Mouse (Mus musculus): ENCODE measurements around the gene S100a4. TPM values are rescaled to one million over a fixed set of nuclear protein-coding genes. Genes with fewer than 3 reads are reported as not detected.

The S100a4 gene
- polyA plus RNA-seq, 1 experiment from 2014 or later: 1.7 TPM

DNA sequence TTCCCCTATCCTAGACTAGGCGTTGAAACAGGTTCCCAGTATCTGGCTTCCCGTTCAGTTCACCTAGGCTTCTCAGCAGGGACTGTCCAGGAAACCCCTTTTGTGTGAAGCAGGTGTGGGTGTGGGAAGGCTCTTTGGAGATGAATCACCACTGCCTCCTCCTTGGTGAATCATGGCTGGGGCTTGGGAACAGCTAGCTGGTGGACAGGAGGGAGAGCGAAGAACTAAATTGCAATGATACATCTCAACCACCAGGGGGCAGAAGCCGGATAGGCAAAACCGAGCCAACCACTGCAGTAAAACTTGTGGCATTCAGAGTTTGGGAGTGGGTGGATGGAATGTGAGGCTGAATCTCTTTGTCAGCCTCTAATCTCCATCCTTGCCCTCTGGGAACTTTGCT lies 18.0 kb upstream of the S100a4 start:
- no peaks in the 10 kb centered on the region for H3K9me3 ChIP-seq (replicated peaks)
- peaks cover 3% of the 10 kb centered on the region; the same call in 1 of the 2 replicates for H3K4me1 ChIP-seq (replicated peaks)
- H3K27ac ChIP-seq (replicated peaks): no peak overlapping the region
- WGBS (ENCODE audit: insufficient replicate concordance): 29% methylated on average over 5 of the region's 5 CpGs
- no peak overlapping the region for H3K9ac ChIP-seq
- no peak for ATAC-seq (ENCODE audit: insufficient read depth)
- H3K36me3 ChIP-seq (replicated peaks): no peaks in the 10 kb centered on the region
- no peaks in the 10 kb centered on the region for H3K27me3 ChIP-seq
- no peak overlapping the region for H3K4me3 ChIP-seq (replicated peaks)
- H3K4me2 ChIP-seq: no peak overlapping the region

DNA sequence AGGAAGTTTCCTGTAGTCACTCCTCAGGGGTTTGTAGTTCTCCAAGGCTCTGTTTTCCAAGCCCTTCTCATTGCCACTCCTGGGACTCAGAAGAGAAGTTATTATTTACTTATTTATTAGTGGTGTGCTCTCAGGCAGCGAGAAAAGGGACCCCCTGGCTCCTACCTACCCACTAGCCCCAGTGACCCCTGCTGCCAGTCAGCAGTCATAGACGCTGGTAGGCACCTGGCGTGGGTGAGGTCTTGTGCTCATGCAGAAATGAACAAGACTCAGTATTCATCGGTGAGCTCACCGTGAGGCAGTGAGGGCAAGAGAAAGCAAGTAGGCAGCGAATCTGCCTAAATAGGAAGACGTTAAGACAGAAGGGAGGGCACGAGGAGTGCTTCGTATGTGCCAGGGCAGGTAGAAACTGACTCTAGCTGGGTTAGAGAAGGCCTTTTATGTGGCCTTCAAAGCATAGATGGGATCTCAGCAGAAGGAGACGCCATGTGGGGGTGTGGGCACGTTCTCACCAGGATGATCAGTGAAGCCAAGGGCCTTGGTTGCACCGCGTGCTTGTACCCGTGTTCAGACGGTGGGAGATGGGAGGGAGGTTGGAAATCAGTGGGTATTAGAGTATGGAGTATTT lies 17.4 kb upstream of the S100a4 start:
- Histone ChIP-seq H3K4me3 (replicated peaks) (no peak overlapping the region), H3K27ac (replicated peaks) (no peak overlapping the region), H3K9me3 (replicated peaks) (no peaks in the 10 kb centered on the region), H3K36me3 (replicated peaks) (no peaks in the 10 kb centered on the region), H3K4me1 (replicated peaks) (peaks cover 3% of the 10 kb centered on the region; the same call in 1 of the 2 replicates), H3K9ac (no peak overlapping the region), H3K4me2 (no peak overlapping the region), H3K27me3 (no peaks in the 10 kb centered on the region)
- 63% methylated on average over 15 of the region's 15 CpGs for WGBS (ENCODE audit: insufficient replicate concordance)
- no peak for ATAC-seq (ENCODE audit: insufficient read depth)

DNA sequence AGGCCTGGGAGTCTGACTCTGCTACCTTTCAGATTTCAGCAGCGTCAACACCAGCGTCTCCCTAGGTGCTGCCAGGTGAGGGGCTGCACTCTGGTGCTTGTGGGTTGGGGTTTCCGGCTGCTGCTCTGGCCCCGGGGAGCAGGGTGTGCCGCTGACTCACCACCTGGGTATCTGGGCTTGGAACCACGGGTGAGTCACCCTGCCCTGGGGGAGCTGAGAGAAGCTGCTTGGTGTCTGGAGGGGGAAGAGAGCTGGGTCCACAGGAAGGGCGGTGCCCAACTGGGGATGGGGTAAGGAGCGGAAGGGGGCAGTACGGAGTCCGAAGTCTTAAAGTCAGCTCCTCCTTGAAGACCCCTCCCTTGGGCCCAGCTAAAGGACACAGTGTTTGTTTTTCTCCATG lies 16.7 kb upstream of the S100a4 start:
- Histone ChIP-seq H3K36me3 (replicated peaks) (no peaks in the 10 kb centered on the region), H3K4me2 (no peak overlapping the region), H3K9ac (no peak overlapping the region), H3K27me3 (no peaks in the 10 kb centered on the region), H3K27ac (replicated peaks) (peak overlapping the region; percentile 61), H3K4me3 (replicated peaks) (no peak overlapping the region), H3K9me3 (replicated peaks) (no peaks in the 10 kb centered on the region), H3K4me1 (replicated peaks) (peaks cover 3% of the 10 kb centered on the region; the same call in 1 of the 2 replicates)
- WGBS (ENCODE audit: insufficient replicate concordance): 18% methylated on average over 10 of the region's 10 CpGs
- peak; percentile 46; the same call in 1 of the 2 replicates for ATAC-seq (ENCODE audit: insufficient read depth)

DNA sequence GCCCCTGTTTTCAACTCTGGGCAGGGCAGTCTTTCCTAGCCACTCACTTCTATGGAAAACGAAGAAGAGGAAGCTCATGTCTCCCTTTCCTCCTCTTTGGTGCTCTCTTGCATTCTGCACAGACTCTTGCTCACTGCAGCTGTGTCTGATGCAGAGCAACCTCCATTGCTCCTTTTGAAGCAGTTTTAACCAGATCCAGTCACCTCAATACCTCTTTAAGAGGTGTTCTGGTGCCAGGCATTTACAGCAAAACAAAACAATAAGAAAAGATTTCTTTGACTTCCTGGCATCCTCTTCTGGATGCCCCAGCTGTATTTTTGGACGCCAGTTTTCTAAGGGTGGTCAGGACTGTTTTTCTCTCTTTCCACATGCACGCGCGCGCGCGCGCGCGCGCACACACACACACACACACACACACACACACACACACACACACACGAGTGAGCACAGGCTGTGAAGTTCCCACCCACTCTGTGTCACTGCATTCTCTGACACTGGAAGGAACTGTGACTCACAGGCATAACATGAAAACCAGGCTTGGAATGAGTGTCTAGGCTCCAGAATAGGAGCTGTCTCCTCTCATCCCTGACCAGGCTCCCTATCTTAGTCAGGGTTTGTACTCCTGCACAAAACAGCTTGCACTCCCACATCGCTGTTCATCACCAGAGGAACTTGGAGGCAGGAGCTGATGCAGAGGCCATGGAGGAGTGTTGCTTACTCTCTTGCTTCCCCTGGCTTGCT lies 16.0 kb upstream of the S100a4 start:
- ATAC-seq (ENCODE audit: insufficient read depth): 0 out of 2 replicates have a peak, but pooled peaks have one; percentile 8
- Histone ChIP-seq H3K9ac (no peak overlapping the region), H3K4me2 (no peak overlapping the region), H3K27ac (replicated peaks) (peak overlapping the region; percentile 61), H3K9me3 (replicated peaks) (no peaks in the 10 kb centered on the region), H3K4me1 (replicated peaks) (peaks cover 3% of the 10 kb centered on the region; the same call in 1 of the 2 replicates), H3K4me3 (replicated peaks) (no peak overlapping the region), H3K27me3 (no peaks in the 10 kb centered on the region), H3K36me3 (replicated peaks) (no peaks in the 10 kb centered on the region)
- 73% methylated on average over 14 of the region's 14 CpGs for whole genome bisulfite sequencing (ENCODE audit: insufficient replicate concordance)

DNA sequence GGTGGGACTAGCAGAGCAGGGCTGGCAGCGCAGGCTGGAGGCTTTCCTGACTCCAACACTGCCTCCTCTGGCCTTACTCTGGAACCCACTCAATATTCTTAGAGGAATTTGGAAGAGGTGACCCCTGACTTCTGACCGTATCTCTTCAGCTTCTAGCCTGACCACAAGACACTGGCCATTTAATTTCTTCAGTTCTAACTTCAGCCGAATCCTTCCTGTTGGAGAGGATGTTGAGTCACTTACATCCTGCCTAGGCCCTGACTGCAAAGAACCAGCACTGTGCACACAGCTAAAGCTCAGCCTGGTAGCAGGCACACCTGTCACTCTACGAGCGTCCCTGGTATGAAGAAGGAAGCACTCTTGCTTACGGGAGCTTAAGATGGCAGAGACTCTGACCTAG lies 14.2 kb upstream of the S100a4 start:
- H3K27ac ChIP-seq (replicated peaks): peak overlapping the region; percentile 53; the same call in 1 of the 2 replicates
- 37% methylated on average over 6 of the region's 6 CpGs for WGBS (ENCODE audit: insufficient replicate concordance)
- H3K4me2 ChIP-seq: no peak overlapping the region; the same call in 1 of the 2 replicates
- H3K9me3 ChIP-seq (replicated peaks): no peaks in the 10 kb centered on the region
- H3K4me1 ChIP-seq (replicated peaks): peaks cover 3% of the 10 kb centered on the region; the same call in 1 of the 2 replicates
- no peak overlapping the region for H3K9ac ChIP-seq
- no peaks in the 10 kb centered on the region for H3K36me3 ChIP-seq (replicated peaks)
- no peak overlapping the region for H3K4me3 ChIP-seq (replicated peaks)
- no peaks in the 10 kb centered on the region for H3K27me3 ChIP-seq
- peak; percentile 50; the same call in 1 of the 2 replicates for ATAC-seq (ENCODE audit: insufficient read depth)

DNA sequence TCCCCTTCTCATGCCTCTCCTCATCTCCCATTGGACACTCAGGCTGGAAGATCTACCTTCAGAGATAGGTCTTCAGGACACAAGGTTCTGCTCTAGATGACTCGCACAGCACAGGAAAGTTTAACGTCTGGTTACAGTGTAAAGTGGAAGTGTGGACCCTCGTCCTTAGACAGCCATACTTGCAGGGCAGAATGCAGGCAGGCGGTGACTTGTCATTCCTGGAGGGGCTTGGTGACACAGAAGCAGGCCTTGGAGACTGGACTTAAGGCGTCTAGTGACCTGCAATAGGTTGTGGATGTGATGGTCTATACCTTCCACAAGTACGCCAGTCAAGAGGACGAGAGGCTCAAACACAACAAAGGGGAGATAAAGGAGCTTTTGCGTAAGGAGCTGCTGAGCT lies 13.6 kb upstream of the S100a4 start, which contains the start of gene S100a2:
TSS of gene S100a2 (plus strand) at position 301 of the 400 bp plus-strand sequence.
- Histone ChIP-seq H3K27ac (replicated peaks) (peak within 1 kb of the TSS; percentile 53; the same call in 1 of the 2 replicates), H3K4me2 (no peak within 1 kb of the TSS; the same call in 1 of the 2 replicates), H3K4me1 (replicated peaks) (peaks cover 3% of the 10 kb centered on the region; the same call in 1 of the 2 replicates), H3K4me3 (replicated peaks) (no peak within 1 kb of the TSS), H3K9me3 (replicated peaks) (no peaks in the 10 kb centered on the region), H3K36me3 (replicated peaks) (no peaks in the 10 kb centered on the region), H3K9ac (no peak within 1 kb of the TSS), H3K27me3 (no peaks in the 10 kb centered on the region)
- no peak for ATAC-seq (ENCODE audit: insufficient read depth)
- WGBS (ENCODE audit: insufficient replicate concordance): 49% methylated on average over 8 of the region's 8 CpGs

DNA sequence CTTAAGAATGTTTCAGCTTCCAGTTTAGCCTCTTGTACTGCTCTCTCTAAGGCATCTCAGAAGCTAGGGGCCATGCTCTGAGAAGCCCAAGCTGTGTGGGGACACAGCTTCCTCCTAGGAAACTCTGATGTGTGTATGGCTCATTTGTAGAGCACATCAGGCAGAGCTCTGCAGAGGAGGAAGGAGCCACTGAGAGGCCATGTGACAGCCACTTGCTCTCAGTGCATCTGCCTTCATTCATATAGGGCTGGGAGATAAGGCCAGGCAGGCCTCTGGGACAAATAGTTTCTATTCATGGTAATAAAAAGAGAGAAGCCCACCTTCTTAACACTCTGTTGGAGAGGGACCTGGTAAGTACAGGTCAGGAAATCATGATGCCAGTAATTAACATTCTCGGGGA lies 9.1 kb upstream of the S100a4 start:
- Histone ChIP-seq H3K4me1 (replicated peaks) (no peaks in the 10 kb centered on the region), H3K9ac (no peak overlapping the region), H3K36me3 (replicated peaks) (no peaks in the 10 kb centered on the region), H3K27me3 (no peaks in the 10 kb centered on the region), H3K4me3 (replicated peaks) (no peak overlapping the region), H3K27ac (replicated peaks) (no peak overlapping the region), H3K9me3 (replicated peaks) (no peaks in the 10 kb centered on the region), H3K4me2 (no peak overlapping the region)
- ATAC-seq (ENCODE audit: insufficient read depth): no peak
- 61% methylated on average over 1 of the region's 1 CpGs for WGBS (ENCODE audit: insufficient replicate concordance)

DNA sequence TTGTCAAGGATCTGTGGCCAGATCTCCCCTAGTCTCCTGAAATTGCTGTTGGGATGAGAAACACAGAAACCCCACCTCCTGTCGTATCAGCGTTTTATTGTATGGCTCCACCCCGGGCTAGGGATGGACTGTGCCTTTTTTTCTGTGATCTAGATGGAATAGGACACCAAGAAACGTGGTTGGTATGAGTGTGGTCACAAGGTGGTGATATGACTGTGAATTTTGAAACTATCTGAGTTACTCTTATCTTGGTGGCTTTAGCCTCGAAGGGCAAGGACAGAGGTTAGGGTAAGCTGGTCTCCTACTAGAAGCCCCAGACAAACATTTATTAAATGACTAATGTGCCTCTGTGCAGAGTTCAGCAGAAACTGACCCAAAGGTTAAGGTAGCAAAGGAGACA lies 8.0 kb upstream of the S100a4 start:
- no peak for ATAC-seq (ENCODE audit: insufficient read depth)
- Histone ChIP-seq H3K9ac (no peak overlapping the region), H3K4me1 (replicated peaks) (no peaks in the 10 kb centered on the region), H3K27ac (replicated peaks) (no peak overlapping the region), H3K27me3 (no peaks in the 10 kb centered on the region), H3K4me2 (no peak overlapping the region), H3K4me3 (replicated peaks) (no peak overlapping the region), H3K36me3 (replicated peaks) (no peaks in the 10 kb centered on the region), H3K9me3 (replicated peaks) (no peaks in the 10 kb centered on the region)
- 39% methylated on average over 5 of the region's 5 CpGs for WGBS (ENCODE audit: insufficient replicate concordance)

DNA sequence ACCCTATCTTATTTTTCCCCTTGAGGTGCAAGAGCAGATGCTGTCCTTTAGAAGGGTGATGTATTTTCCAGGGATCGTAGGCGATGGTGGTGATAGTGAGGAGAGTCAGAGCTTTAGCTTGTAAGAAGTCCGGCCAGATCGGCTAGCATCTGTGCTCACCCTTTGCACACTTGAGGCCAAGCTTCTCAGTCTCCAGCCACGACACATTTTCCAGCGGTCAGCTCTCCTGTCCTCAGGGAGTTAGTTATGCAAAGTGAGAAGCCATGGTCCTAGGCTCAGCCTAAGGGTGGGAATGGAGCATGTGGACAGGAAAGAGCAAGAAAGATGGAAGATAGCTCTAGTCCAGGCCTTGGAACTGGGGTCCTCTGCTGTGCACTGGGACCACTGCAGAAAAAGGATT lies 6.8 kb upstream of the S100a4 start:
- ATAC-seq (ENCODE audit: insufficient read depth): no peak
- 74% methylated on average over 6 of the region's 6 CpGs for WGBS (ENCODE audit: insufficient replicate concordance)
- Histone ChIP-seq H3K4me2 (no peak overlapping the region), H3K36me3 (replicated peaks) (no peaks in the 10 kb centered on the region), H3K27me3 (no peaks in the 10 kb centered on the region), H3K4me1 (replicated peaks) (no peaks in the 10 kb centered on the region), H3K4me3 (replicated peaks) (no peak overlapping the region), H3K9ac (no peak overlapping the region), H3K27ac (replicated peaks) (no peak overlapping the region), H3K9me3 (replicated peaks) (no peaks in the 10 kb centered on the region)

DNA sequence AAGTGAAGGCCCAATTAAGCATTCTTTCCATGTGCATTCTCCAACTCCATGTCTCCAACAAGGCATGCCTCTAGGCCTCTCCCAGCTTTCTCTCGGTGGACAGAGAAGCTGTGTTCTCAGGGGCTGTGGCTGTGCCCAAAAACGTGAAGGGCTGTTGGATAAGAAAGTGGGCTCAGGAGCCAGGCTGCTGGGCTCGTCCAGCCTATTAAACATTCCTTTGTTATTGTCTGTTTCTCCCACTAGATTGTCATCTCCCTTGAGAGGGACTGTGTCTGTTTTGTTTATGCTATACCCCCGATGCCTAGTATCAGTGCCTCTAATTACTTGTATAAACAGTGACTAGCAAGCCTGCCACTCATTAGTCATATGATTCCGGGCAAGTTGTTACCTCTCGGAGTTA lies 5.8 kb upstream of the S100a4 start:
- Histone ChIP-seq H3K4me2 (no peak overlapping the region), H3K9ac (no peak overlapping the region), H3K36me3 (replicated peaks) (no peaks in the 10 kb centered on the region), H3K4me1 (replicated peaks) (no peaks in the 10 kb centered on the region), H3K9me3 (replicated peaks) (no peaks in the 10 kb centered on the region), H3K4me3 (replicated peaks) (no peak overlapping the region), H3K27ac (replicated peaks) (no peak overlapping the region), H3K27me3 (no peaks in the 10 kb centered on the region)
- ATAC-seq (ENCODE audit: insufficient read depth): no peak
- 51% methylated on average over 6 of the region's 6 CpGs for whole genome bisulfite sequencing (ENCODE audit: insufficient replicate concordance)

DNA sequence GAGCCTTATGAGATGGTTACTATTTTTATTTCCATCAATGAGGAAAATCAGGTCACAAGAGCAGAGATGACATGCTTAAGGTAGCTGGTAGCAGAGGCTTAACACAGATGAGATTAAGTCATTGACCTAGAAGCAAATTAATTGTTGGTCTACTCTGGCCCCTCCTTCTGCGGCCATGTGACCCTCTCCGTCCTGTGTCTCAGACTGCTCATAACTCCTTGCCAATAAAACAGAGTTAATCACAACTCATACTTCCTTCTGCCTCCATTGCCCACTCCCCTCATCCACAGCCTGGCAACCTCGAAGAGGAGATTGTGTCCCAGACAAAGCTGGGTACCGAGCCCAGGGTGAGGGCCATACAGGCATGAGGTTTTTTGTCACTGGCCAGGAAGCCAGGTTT lies 5.4 kb upstream of the S100a4 start:
- 37% methylated on average over 4 of the region's 4 CpGs for WGBS (ENCODE audit: insufficient replicate concordance)
- H3K4me2 ChIP-seq: no peak overlapping the region
- H3K4me1 ChIP-seq (replicated peaks): no peaks in the 10 kb centered on the region
- H3K27ac ChIP-seq (replicated peaks): no peak overlapping the region
- H3K27me3 ChIP-seq: no peaks in the 10 kb centered on the region
- no peak overlapping the region for H3K9ac ChIP-seq
- no peaks in the 10 kb centered on the region for H3K9me3 ChIP-seq (replicated peaks)
- H3K4me3 ChIP-seq (replicated peaks): no peak overlapping the region
- ATAC-seq (ENCODE audit: insufficient read depth): no peak
- no peaks in the 10 kb centered on the region for H3K36me3 ChIP-seq (replicated peaks)

Data from liver, embryonic 15.5 days (tissue).